Mouse (Mus musculus) MEL (cell line): ENCODE results near the gene Grb2. TPM values are rescaled to one million over a fixed set of nuclear protein-coding genes. Genes with fewer than 3 reads are reported as not detected.
A peak's percentile ranks its signal among the peaks of the same experiment; 100 is the strongest.

ENCODE experiments used
- DNase-seq: peaks from one replicate; pipeline ENCODE4 v3.0.0; 2011; ENCODE audit warnings: low read depth, low spot score
- H3K27ac ChIP-seq: 2 replicates; pipeline ENCODE4 v1.5.1; 2012; ENCODE audit warnings: low read depth, mild to moderate bottlenecking, control low read depth, low read length, moderate library complexity; ENCODE audit not compliant: control insufficient read depth
- H3K27me3 ChIP-seq, 2 experiments: fragments of 150-350 bp in 1 of 2; sonication (generic) in 1 of 2; 2 replicates each; pipeline ENCODE4 v1.6.1; 2012; ENCODE audit warnings: low read length in 2 of 2, mild to moderate bottlenecking in 2 of 2, improper control_type of control experiment in 1 of 2, moderate library complexity in 1 of 2; ENCODE audit not compliant: insufficient read depth in 2 of 2, control insufficient read depth in 1 of 2
- H3K36me3 ChIP-seq, 2 experiments: 2 replicates each; pipeline ENCODE4 v1.6.1; 2012 to 2014; ENCODE audit warnings: low read length in 2 of 2, improper control_type of control experiment in 1 of 2, inconsistent platforms in 1 of 2, mild to moderate bottlenecking in 1 of 2; ENCODE audit not compliant: insufficient read depth in 2 of 2, control insufficient read depth in 1 of 2
- H3K4me1 ChIP-seq, 2 experiments: fragments of 150-350 bp in 1 of 2; sonication (generic) in 1 of 2; 2 replicates each; pipeline ENCODE4 v1.6.1; 2012; ENCODE audit warnings: low read length in 2 of 2, improper control_type of control experiment in 1 of 2, mild to moderate bottlenecking in 1 of 2; ENCODE audit not compliant: insufficient read depth in 2 of 2, control insufficient read depth in 1 of 2
- H3K4me3 ChIP-seq, 2 experiments: fragments of 150-350 bp in 1 of 2; sonication (generic) in 1 of 2; 2 replicates each; pipeline ENCODE4 v1.5.1; 2012; ENCODE audit warnings: low read depth in 2 of 2, low read length in 2 of 2, mild to moderate bottlenecking in 2 of 2, moderate library complexity in 2 of 2, control low read depth in 1 of 2, improper control_type of control experiment in 1 of 2; ENCODE audit not compliant: control insufficient read depth in 1 of 2, insufficient read depth in 1 of 2
- H3K79me2 ChIP-seq: 2 replicates; pipeline ENCODE4 v1.6.1; 2012; ENCODE audit warnings: mild to moderate bottlenecking, low read length, moderate library complexity; ENCODE audit not compliant: control insufficient read depth, poor library complexity, insufficient read depth
- H3K9ac ChIP-seq: 2 replicates; pipeline ENCODE4 v1.6.1; 2012; ENCODE audit warnings: low read depth, mild to moderate bottlenecking, control low read depth, low read length, moderate library complexity; ENCODE audit not compliant: control insufficient read depth, poor library complexity, severe bottlenecking
- H3K9me3 ChIP-seq: fragments of 150-350 bp; sonication (generic); replicated peaks from 2 replicates; pipeline ENCODE4 v1.6.1; 2012; ENCODE audit warnings: mild to moderate bottlenecking, low read length, improper control_type of control experiment, moderate library complexity; ENCODE audit not compliant: insufficient read depth
- BHLHE40 ChIP-seq: IDR thresholded peaks from 2 replicates; pipeline ENCODE4 v1.6.1; 2012; ENCODE audit warnings: low read depth, mild to moderate bottlenecking, inconsistent platforms, low read length, improper control_type of control experiment, borderline replicate concordance
- CHD1 ChIP-seq: IDR thresholded peaks from 2 replicates; pipeline ENCODE4 v1.6.1; 2012; ENCODE audit warnings: low read depth, mild to moderate bottlenecking, inconsistent platforms, low read length, improper control_type of control experiment
- CHD2 ChIP-seq: IDR thresholded peaks from 2 replicates; pipeline ENCODE4 v1.6.1; 2011; ENCODE audit warnings: low read length, improper control_type of control experiment
- CTCF ChIP-seq, 3 experiments: IDR thresholded peaks in 2 of 3; conservative IDR thresholded peaks in 1 of 3; 2 replicates each; pipeline ENCODE4 v1.5.1; 2011 to 2012; ENCODE audit warnings: low read length in 3 of 3, low read depth in 2 of 3, mild to moderate bottlenecking in 2 of 3, improper control_type of control experiment in 1 of 3, inconsistent platforms in 1 of 3, mixed read lengths in 1 of 3, moderate library complexity in 1 of 3; ENCODE audit not compliant: control insufficient read depth in 1 of 3, insufficient read depth in 1 of 3, poor library complexity in 1 of 3, severe bottlenecking in 1 of 3
- E2F4 ChIP-seq: IDR thresholded peaks from 2 replicates; pipeline ENCODE4 v1.6.1; 2011; ENCODE audit warnings: low read depth, low read length, improper control_type of control experiment, borderline replicate concordance
- ELF1 ChIP-seq: IDR thresholded peaks from 2 replicates; pipeline ENCODE4 v1.6.1; 2014; ENCODE audit warnings: low read depth, mild to moderate bottlenecking, inconsistent platforms, low read length, improper control_type of control experiment, moderate library complexity
- ETS1 ChIP-seq: IDR thresholded peaks from 2 replicates; pipeline ENCODE4 v1.6.1; 2012; ENCODE audit warnings: low read depth, mild to moderate bottlenecking, inconsistent platforms, low read length, improper control_type of control experiment, moderate library complexity
- GABPA ChIP-seq: IDR thresholded peaks from 2 replicates; pipeline ENCODE4 v1.6.1; 2012; ENCODE audit warnings: low read depth, mild to moderate bottlenecking, inconsistent platforms, low read length, improper control_type of control experiment, moderate library complexity
- GATA1 ChIP-seq: IDR thresholded peaks from 2 replicates; pipeline ENCODE4 v1.6.1; 2011; ENCODE audit warnings: low read depth, low read length, improper control_type of control experiment
- HCFC1 ChIP-seq: IDR thresholded peaks from 2 replicates; pipeline ENCODE4 v1.6.1; 2012; ENCODE audit warnings: low read depth, mild to moderate bottlenecking, inconsistent platforms, low read length, improper control_type of control experiment, moderate library complexity
- KAT2A ChIP-seq: conservative IDR thresholded peaks from 2 replicates; pipeline ENCODE4 v1.6.1; 2012; ENCODE audit warnings: low read depth, low read length, improper control_type of control experiment, inconsistent platforms
- MAFK ChIP-seq: IDR thresholded peaks from 2 replicates; pipeline ENCODE4 v1.6.1; 2011; ENCODE audit warnings: low read depth, mild to moderate bottlenecking, low read length, improper control_type of control experiment, borderline replicate concordance
- MAX ChIP-seq: IDR thresholded peaks from 2 replicates; pipeline ENCODE4 v1.6.1; 2011; ENCODE audit warnings: low read length, improper control_type of control experiment
- MAZ ChIP-seq: IDR thresholded peaks from 2 replicates; pipeline ENCODE4 v1.6.1; 2012; ENCODE audit warnings: low read depth, mild to moderate bottlenecking, inconsistent platforms, low read length, improper control_type of control experiment
- MEF2A ChIP-seq: IDR thresholded peaks from 2 replicates; pipeline ENCODE4 v1.6.1; 2014; ENCODE audit warnings: low read depth, mild to moderate bottlenecking, inconsistent platforms, low read length, improper control_type of control experiment; ENCODE audit not compliant: poor library complexity, insufficient replicate concordance, severe bottlenecking; ENCODE audit errors: extremely low read depth
- MXI1 ChIP-seq: IDR thresholded peaks from 2 replicates; pipeline ENCODE4 v1.6.1; 2011; ENCODE audit warnings: mild to moderate bottlenecking, low read depth, low read length, improper control_type of control experiment
- MYB ChIP-seq: IDR thresholded peaks from 2 replicates; pipeline ENCODE4 v1.6.1; 2011; ENCODE audit warnings: mild to moderate bottlenecking, low read depth, low read length, improper control_type of control experiment
- MYC ChIP-seq: IDR thresholded peaks from 2 replicates; pipeline ENCODE4 v1.6.1; 2011; ENCODE audit warnings: low read depth, mild to moderate bottlenecking, low read length, improper control_type of control experiment, moderate library complexity
- NELFE ChIP-seq: IDR thresholded peaks from 2 replicates; pipeline ENCODE4 v1.6.1; 2011; ENCODE audit warnings: low read depth, low read length, improper control_type of control experiment
- NRF1 ChIP-seq: IDR thresholded peaks from 2 replicates; pipeline ENCODE4 v1.6.1; 2014; ENCODE audit warnings: low read depth, mild to moderate bottlenecking, inconsistent platforms, low read length, improper control_type of control experiment, moderate library complexity; ENCODE audit not compliant: poor library complexity, insufficient read depth, severe bottlenecking
- POLR2A ChIP-seq, 2 experiments: IDR thresholded peaks; 2 replicates each; pipeline ENCODE4 v1.6.1; 2011 to 2012; ENCODE audit warnings: low read length in 2 of 2, mild to moderate bottlenecking in 2 of 2, control low read depth in 1 of 2, improper control_type of control experiment in 1 of 2, low read depth in 1 of 2, moderate library complexity in 1 of 2; ENCODE audit not compliant: control insufficient read depth in 1 of 2, insufficient read depth in 1 of 2, poor library complexity in 1 of 2
- POLR2AphosphoS2 ChIP-seq: IDR thresholded peaks from 2 replicates; pipeline ENCODE4 v1.6.1; 2011; ENCODE audit warnings: low read length, improper control_type of control experiment
- POLR2AphosphoS5 ChIP-seq: IDR thresholded peaks from 2 replicates; pipeline ENCODE4 v1.6.1; 2012; ENCODE audit warnings: low read depth, borderline replicate concordance, mild to moderate bottlenecking, inconsistent platforms, low read length, moderate library complexity, mixed read lengths
- RAD21 ChIP-seq: IDR thresholded peaks from 2 replicates; pipeline ENCODE4 v1.6.1; 2011; ENCODE audit warnings: mild to moderate bottlenecking, low read depth, low read length, improper control_type of control experiment
- RCOR1 ChIP-seq: IDR thresholded peaks from 2 replicates; pipeline ENCODE4 v1.6.1; 2012; ENCODE audit warnings: low read depth, mild to moderate bottlenecking, inconsistent platforms, low read length, improper control_type of control experiment
- SIN3A ChIP-seq: IDR thresholded peaks from 2 replicates; pipeline ENCODE4 v1.6.1; 2012; ENCODE audit warnings: low read length, improper control_type of control experiment, inconsistent platforms
- SMC3 ChIP-seq: IDR thresholded peaks from 2 replicates; pipeline ENCODE4 v1.6.1; 2011; ENCODE audit warnings: low read depth, low read length, improper control_type of control experiment
- TAL1 ChIP-seq: IDR thresholded peaks from 2 replicates; pipeline ENCODE4 v1.6.1; 2012; ENCODE audit warnings: mild to moderate bottlenecking, inconsistent platforms, low read length, moderate library complexity, mixed read lengths
- TBP ChIP-seq: IDR thresholded peaks from 2 replicates; pipeline ENCODE4 v1.8.0; 2011; ENCODE audit warnings: low read depth, low read length, improper control_type of control experiment
- TCF12 ChIP-seq: IDR thresholded peaks from 2 replicates; pipeline ENCODE4 v1.6.1; 2014; ENCODE audit warnings: low read depth, mild to moderate bottlenecking, inconsistent platforms, low read length, improper control_type of control experiment, moderate library complexity
- UBTF ChIP-seq: IDR thresholded peaks from 2 replicates; pipeline ENCODE4 v1.6.1; 2012; ENCODE audit warnings: low read depth, mild to moderate bottlenecking, inconsistent platforms, low read length, improper control_type of control experiment, moderate library complexity, borderline replicate concordance; ENCODE audit not compliant: insufficient read depth
- USF1 ChIP-seq: IDR thresholded peaks from 2 replicates; pipeline ENCODE4 v1.6.1; 2014; ENCODE audit warnings: low read depth, mild to moderate bottlenecking, inconsistent platforms, low read length, improper control_type of control experiment, moderate library complexity
- ZC3H11A ChIP-seq: IDR thresholded peaks from 2 replicates; pipeline ENCODE4 v1.6.1; 2012; ENCODE audit warnings: low read depth, mild to moderate bottlenecking, inconsistent platforms, low read length, improper control_type of control experiment
- ZKSCAN1 ChIP-seq: IDR thresholded peaks from 2 replicates; pipeline ENCODE4 v1.6.1; 2012; ENCODE audit warnings: low read depth, mild to moderate bottlenecking, inconsistent platforms, low read length, improper control_type of control experiment, moderate library complexity
- ZMIZ1 ChIP-seq: IDR thresholded peaks from 2 replicates; pipeline ENCODE4 v1.6.1; 2012; ENCODE audit warnings: low read depth, mild to moderate bottlenecking, inconsistent platforms, low read length, improper control_type of control experiment, moderate library complexity
- ZNF384 ChIP-seq: IDR thresholded peaks from 2 replicates; pipeline ENCODE4 v1.6.1; 2012; ENCODE audit warnings: low read depth, mild to moderate bottlenecking, inconsistent platforms, low read length, improper control_type of control experiment
- polyA plus RNA-seq, 2 experiments: library from polyadenylated mRNA; stranded (reverse) in 1 of 2; unstranded in 1 of 2; fragments of >175 nt in 1 of 2; fragments of >200 nt in 1 of 2; gene quantifications; 2 replicates each; pipeline versions ENCODE4 v1.2.1 to v1.2.4; 2012; ENCODE audit warnings: low replicate concordance in 2 of 2, low read depth in 1 of 2; ENCODE audit not compliant: insufficient read length in 2 of 2, insufficient read depth in 1 of 2, missing spikeins in 1 of 2
- total RNA-seq: library from RNA; depleted of rRNA; stranded (reverse); fragments of 300-350 nt; gene quantifications from 2 replicates; pipeline ENCODE4 v1.2.3, GENCODE M21; 2012

Grb2 gene
- total and polyA plus RNA-seq, 3 experiments = 75.3 to 261 TPM; not detected in 1

DNA sequence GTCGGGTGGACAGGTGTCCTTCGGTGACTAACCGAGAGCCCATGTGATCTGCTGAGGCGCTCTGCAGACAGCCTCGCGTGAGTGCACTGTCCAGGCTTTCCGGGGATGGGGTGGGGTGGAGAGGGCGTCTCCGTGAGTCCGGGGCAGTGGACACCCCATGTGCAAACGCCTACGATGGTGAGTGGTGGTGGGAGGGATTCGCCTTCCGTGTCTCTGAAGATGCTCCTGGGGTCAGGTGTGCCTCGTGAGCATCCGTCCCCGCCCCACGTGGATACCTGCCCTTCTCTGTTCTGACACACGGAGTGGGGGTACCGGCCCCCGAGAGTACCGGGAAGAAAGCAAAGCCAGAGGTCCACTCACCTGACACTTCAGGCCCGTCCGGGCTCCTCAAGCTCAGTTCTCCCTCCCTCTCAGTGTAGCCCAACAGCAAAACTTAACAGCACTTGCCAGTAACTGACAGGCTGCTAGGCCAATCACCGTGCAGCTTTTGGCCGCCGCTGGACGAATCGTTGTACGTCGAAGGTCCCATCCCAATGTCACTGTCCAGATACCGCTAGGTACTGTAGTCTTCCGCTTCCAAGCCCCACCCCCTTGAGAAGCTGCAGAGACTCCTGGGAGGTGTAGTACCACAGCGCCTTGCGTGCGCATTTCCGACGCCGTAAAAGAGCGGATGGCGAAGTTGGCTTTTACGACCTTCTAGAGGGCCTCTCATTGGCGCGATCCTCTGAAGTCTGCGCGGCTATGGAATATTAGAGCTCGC lies 80.5 kb downstream of the Grb2 start, which contains the start of gene Slc25a19:
Gene Slc25a19 (minus strand): TSS at position 591 of the 760 bp plus-strand sequence.
- Histone ChIP-seq H3K4me1 (peaks cover 6 to 29% of the 10 kb centered on the region in 2 experiments), H3K4me3 (peak within 1 kb of the TSS; percentile 82), H3K27me3 (no peaks in the 10 kb centered on the region), H3K27ac (peak within 1 kb of the TSS; percentile 83), H3K9me3 (no peaks in the 10 kb centered on the region), H3K36me3 (peaks cover 4 to 9% of the 10 kb centered on the region in 2 experiments), H3K9ac (peak within 1 kb of the TSS; percentile 75), H3K79me2 (peaks cover 21% of the 10 kb centered on the region)
- peak; percentile 100 for DNase-seq
- peak; percentile 73 for TF ChIP-seq TCF12
- TF ChIP-seq TAL1 = no peak
- no peak for TF ChIP-seq CHD1
- TF ChIP-seq POLR2A (IDR thresholded peaks at IDR 0.05; ENCODE audit: control insufficient read depth in 1 of 2, insufficient read depth in 1 of 2, low read depth in 1 of 2, low read length in 2 of 2, poor library complexity in 1 of 2) = peak; percentile 95 to 97
- TF ChIP-seq ZKSCAN1 = no peak
- TF ChIP-seq CTCF (IDR thresholded peaks at IDR 0.05 in 2 of 3, conservative IDR thresholded peaks at IDR 0.05 in 1 of 3; ENCODE audit: control insufficient read depth in 1 of 3, insufficient read depth in 1 of 3, low read depth in 2 of 3, low read length in 3 of 3, poor library complexity in 1 of 3, severe bottlenecking in 1 of 3) = no peak
- no peak for TF ChIP-seq RCOR1
- peak; percentile 56; the same call in 1 of the 2 replicates for TF ChIP-seq ETS1
- peak; percentile 85 for TF ChIP-seq MXI1
- TF ChIP-seq E2F4 = peak; percentile 91
- no peak for TF ChIP-seq SMC3
- no peak for TF ChIP-seq UBTF
- TF ChIP-seq MYB = no peak
- TF ChIP-seq GATA1 = 0 out of 2 replicates have a peak, but pooled peaks have one; percentile 8
- no peak for TF ChIP-seq GABPA
- no peak for TF ChIP-seq RAD21
- peak; percentile 84 for TF ChIP-seq NELFE
- peak; percentile 77 for TF ChIP-seq NRF1
- peak; percentile 86 for TF ChIP-seq ZMIZ1
- peak; percentile 100 for TF ChIP-seq HCFC1
- peak; percentile 47; the same call in 1 of the 2 replicates for TF ChIP-seq MAX
- no peak for TF ChIP-seq BHLHE40
- peak; percentile 99 for TF ChIP-seq KAT2A
- TF ChIP-seq ZC3H11A = no peak
- TF ChIP-seq CHD2 = peak; percentile 75
- TF ChIP-seq USF1 = peak; percentile 61; the same call in 1 of the 2 replicates
- TF ChIP-seq MYC = peak; percentile 77
- TF ChIP-seq MAZ = peak; percentile 74; the same call in 1 of the 2 replicates
- TF ChIP-seq ELF1 = peak; percentile 97
- peak; percentile 97 for TF ChIP-seq SIN3A
- peak; percentile 89 for TF ChIP-seq POLR2AphosphoS2
- no peak for TF ChIP-seq MEF2A
- TF ChIP-seq TBP = peak; percentile 92
- TF ChIP-seq ZNF384 = peak; percentile 72; the same call in 1 of the 2 replicates
- no peak for TF ChIP-seq POLR2AphosphoS5
- no peak for TF ChIP-seq MAFK
